Mouse (Mus musculus) lung, postnatal 4 days (tissue): ENCODE measurements around the gene Pdlim5.

Source experiments
- DNase-seq, 2 experiments: peaks; one replicate each; pipeline ENCODE4 v3.0.0; 2021

Pdlim5 gene

GRCm38 (mm10) chr3:142333458-142333857 lies 62.0 kb downstream of the Pdlim5 start:
- DNase-seq = no peak

GRCm38 (mm10) chr3:142332716-142333115 lies 62.8 kb downstream of the Pdlim5 start:
- DNase-seq = no peak

GRCm38 (mm10) chr3:142331872-142332554 lies 63.5 kb downstream of the Pdlim5 start:
- no peak for DNase-seq

GRCm38 (mm10) chr3:142330425-142330824 lies 65.1 kb downstream of the Pdlim5 start:
- no peak for DNase-seq

- DNase-seq = no peak
Observed at GRCm38 (mm10) chr3:142323592-142323991, 71.9 kb downstream of the Pdlim5 start.

- DNase-seq = peak; percentile 48 to 65
Observed at GRCm38 (mm10) chr3:142321930-142322329, 73.6 kb downstream of the Pdlim5 start.

- peak; percentile 66 to 76 for DNase-seq
Observed at GRCm38 (mm10) chr3:142318147-142318546, 77.3 kb downstream of the Pdlim5 start.

GRCm38 (mm10) chr3:142316138-142316740 lies 79.3 kb downstream of the Pdlim5 start:
- DNase-seq = no peak

- DNase-seq = peak in 1 of 2 experiments; percentile 22
Observed at GRCm38 (mm10) chr3:142311075-142311474, 84.4 kb downstream of the Pdlim5 start.

- no peak for DNase-seq
Observed at GRCm38 (mm10) chr3:142310446-142310845, 85.0 kb downstream of the Pdlim5 start.

GRCm38 (mm10) chr3:142295287-142295676 lies 100.2 kb downstream of the Pdlim5 start:
- no peak for DNase-seq

GRCm38 (mm10) chr3:142294616-142295286 lies 100.7 kb downstream of the Pdlim5 start:
- peak in 1 of 2 experiments; percentile 33 for DNase-seq

GRCm38 (mm10) chr3:142293561-142293960 lies 101.9 kb downstream of the Pdlim5 start:
- no peak for DNase-seq

GRCm38 (mm10) chr3:142282706-142283105 lies 112.8 kb downstream of the Pdlim5 start:
- DNase-seq = peak; percentile 36 to 66

GRCm38 (mm10) chr3:142281656-142282055 lies 113.8 kb downstream of the Pdlim5 start:
- DNase-seq = no peak

- no peak for DNase-seq
Observed at GRCm38 (mm10) chr3:142281093-142281445, 114.4 kb downstream of the Pdlim5 start.

GRCm38 (mm10) chr3:142280366-142281092 lies 115.0 kb downstream of the Pdlim5 start:
- DNase-seq = no peak

- no peak for DNase-seq
Observed at GRCm38 (mm10) chr3:142279011-142279410, 116.5 kb downstream of the Pdlim5 start.

GRCm38 (mm10) chr3:142276506-142276905 lies 119.0 kb downstream of the Pdlim5 start:
- DNase-seq = no peak

GRCm38 (mm10) chr3:142274993-142275392 lies 120.5 kb downstream of the Pdlim5 start:
- no peak for DNase-seq

GRCm38 (mm10) chr3:142274451-142274850 lies 121.0 kb downstream of the Pdlim5 start:
- no peak for DNase-seq

GRCm38 (mm10) chr3:142273265-142273664 lies 122.2 kb downstream of the Pdlim5 start:
- DNase-seq = no peak

- DNase-seq = no peak
Observed at GRCm38 (mm10) chr3:142256371-142256770, 139.1 kb downstream of the Pdlim5 start.
